Mouse (Mus musculus): ENCODE measurements around the gene Pigk.

Pigk gene

DNA sequence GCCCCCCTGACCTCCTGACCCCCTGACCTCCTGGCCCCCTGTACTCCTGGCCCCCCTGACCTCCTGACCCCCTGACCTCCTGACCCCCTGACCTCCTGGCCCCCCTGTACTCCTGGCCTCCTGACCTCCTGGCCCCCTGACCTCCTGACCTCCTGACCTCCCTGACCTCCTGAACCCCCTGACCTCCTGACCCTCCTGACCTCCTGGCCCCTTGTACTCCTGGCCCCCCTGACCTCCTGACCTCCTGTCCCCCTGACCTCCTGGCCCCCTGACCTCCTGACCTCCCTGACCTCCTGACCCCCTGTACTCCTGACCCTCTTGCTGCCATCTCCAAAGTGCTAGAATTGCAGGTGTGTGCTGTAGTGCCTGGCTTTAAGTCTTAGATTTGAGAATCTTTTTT lies 19.6 kb downstream of the Pigk start:
- DNase-seq: no peak

DNA sequence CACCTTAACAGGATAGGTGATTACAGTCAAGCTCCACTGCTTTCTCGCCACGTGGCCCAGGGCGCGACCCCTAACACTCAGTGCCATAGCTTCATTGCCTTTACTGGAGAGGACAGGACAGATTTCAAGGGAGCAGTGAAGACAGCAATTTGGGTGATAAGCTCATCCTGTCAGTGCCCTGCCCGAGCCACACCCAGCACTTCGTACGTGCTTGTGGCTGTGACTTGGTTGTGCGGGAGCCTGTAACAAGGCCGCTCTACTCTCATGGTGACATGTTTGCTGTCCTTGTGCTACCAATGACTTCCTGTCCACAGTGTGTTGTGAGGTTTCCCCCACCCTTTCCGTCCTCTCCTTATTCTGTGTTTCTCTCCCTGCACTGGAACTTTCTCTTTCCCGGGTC lies 20.2 kb downstream of the Pigk start:
- no peak for DNase-seq

DNA sequence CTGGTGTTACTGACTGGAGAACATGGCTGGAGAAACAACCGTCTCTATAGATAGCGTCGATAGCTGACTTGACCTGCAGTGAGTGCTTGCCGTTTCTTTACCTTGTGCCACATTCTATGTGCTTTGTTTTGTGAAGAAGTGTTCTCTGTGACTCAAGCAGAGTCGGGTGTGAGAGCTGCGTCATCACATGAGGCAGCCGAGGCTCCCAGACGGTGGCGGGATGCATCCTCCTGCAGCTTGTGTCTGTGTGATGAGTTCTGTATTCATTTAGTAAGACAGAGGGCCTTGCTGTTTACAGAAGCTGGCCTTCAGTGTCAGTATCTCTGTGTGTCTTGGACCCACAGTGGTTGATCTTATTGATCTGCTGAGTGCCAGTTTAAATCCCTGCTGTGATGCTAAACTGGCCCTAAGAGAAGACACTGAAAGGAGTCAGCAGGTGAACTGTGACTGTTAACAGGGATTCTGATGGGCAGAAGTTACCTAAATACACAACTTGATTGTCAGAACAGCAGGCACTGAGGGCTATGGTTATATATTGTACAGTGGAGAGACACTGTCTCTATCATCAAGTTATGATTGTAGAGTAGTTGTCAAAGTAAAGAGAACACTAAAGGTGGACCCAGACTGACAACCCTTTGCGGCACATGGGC lies 21.8 kb downstream of the Pigk start:
- DNase-seq: no peak

DNA sequence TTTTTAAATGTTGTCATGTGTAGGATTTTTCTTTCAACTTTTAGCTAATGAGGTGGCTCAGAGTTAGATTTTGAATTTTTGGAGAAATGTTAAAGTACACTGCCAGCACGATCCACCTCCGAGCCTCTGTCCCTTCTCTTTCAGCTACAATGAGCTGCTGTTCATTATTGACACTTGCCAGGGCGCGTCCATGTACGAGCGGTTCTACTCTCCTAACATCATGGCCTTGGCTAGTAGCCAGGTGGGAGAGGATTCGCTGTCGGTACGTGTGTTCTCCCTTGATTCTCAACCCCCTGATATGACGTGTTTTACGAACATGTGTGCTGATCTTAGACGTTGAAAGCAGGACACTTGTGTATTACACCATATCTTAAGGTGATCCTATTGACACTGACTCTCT lies 30.4 kb downstream of the Pigk start:
- no peak for DNase-seq

DNA sequence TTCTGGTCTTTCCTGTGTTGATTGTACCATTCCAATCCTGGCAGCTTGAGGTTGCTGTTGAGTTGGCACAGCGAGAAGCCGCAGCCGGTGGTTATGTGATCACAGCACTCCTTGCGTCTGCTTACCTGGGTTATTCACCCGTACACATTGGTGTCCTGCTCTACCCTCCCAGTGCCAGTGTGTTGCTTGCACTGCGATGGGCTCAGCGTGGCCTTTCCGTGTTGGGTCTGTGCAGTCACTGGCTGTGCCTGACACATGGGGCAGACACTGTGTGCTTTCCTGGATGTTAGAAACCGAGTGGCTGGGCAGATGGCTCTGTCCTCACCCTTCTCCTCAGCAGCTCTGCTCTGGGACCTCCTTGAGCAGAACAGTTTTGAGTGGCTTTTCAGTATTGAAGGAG lies 31.7 kb downstream of the Pigk start:
- DNase-seq: peak; percentile 60

DNA sequence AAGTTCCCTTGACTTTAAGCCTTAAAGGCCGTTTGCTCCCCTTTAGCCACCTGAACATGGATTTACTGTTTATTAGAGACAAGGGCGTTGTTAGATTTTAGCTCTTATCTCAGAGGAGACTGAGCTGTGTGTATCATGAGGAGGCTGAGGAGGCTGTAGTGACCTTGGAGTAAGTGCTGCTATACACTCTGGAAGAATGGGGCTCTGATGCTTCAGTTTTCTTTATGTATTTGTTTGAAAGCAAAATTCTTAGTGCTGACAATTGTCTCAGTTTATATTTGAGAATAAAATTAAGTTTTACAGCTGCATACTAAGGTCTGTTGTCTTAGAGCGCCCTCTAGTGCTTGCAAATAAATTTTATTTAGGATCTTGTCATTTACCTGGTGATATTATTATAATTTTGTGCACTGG lies 35.6 kb downstream of the Pigk start:
- DNase-seq: no peak

DNA sequence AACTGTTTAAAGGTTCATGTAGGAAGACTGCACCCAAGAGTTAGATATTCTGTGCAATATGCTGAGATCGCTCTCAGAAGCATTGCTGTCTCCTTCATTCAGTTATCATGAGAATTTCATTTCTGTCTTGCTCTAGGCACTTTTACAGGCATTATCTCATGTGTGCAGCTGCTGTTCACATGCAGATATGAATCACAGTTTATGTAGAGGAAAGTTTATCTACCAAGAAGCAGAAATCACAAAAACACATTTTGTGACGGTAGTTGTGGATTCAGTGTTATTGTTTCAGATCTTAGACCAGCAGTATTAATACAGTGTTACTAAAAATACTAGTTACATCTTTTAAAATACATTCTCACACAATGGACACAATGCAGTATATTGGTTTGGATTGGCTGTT lies 36.0 kb downstream of the Pigk start:
- DNase-seq: no peak

DNA sequence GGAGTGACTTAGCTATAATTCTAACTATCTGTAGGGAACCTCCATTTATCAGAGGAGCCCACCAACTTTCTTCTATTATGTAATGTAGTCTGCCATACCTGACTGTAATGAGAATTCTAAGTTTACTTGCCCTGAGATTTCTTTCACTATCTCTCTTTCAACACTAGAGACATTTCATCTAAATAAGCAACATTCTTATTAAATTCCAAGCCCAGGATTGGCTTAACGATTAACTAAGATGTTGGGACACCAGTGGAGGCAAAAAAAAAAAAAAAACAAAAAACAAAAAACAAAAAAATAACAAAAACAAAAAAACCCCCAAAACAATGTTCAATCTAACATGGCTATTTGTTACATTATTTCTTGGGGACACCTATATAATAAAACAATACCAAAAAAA lies 39.0 kb downstream of the Pigk start:
- DNase-seq: no peak

DNA sequence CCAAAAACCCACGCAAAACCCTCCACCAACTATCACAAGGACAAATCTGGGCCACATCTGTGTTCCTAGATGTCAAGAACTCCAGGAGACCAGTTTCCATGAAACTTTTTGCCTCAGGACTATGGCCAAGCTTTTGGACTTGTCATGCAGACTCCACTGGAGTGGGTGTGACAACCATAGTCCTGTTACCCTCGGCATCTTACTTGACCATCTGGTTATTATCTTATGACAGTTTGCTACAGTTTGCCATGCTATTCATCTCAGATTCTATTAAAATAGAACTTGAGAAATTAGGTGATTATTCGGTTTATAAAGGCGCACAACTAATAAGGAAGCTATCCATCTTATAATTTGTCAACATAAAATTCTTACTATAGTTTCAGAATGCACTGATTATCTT lies 39.4 kb downstream of the Pigk start:
- no peak for DNase-seq

DNA sequence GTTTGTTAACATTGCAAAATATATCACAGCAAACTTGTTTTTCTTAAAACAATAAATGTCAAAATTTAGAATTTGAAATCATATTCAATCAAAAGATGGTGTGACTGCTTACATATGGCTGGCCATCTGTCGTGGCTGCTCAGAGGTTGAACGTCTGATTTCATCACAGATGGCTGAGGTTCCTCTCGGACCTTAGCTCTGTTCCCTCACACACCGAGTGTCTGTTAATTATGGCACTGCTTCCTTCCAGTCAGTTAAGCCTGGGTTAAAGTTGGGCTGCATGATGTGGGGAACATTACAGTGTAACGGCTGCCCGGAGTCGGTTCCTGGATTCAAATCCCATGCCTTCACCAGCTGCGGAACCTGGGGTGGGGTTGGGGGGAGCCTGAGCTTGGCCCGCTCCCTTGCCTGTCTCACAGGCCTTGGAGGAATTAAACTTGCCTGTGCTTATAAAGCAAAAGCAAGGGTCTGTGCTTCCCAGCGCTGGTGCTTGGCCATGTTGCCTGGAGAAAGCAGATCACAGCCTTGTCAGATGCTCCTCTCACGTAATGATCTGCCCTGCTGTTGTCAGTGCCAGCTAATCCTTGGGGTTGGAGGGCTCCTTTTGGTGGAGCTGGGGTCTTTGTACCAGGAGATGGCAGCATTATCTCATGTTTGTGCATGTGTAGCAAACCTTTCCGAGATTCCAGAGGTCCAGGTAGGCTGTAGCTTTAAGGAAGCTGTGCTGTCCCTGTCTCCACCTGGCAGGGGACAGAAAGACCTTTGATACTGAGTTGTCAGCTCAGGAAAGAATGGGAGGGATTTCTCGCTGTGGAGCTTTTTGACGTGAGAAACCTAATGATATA lies 40.2 kb downstream of the Pigk start:
- peak; percentile 68 for DNase-seq

DNA sequence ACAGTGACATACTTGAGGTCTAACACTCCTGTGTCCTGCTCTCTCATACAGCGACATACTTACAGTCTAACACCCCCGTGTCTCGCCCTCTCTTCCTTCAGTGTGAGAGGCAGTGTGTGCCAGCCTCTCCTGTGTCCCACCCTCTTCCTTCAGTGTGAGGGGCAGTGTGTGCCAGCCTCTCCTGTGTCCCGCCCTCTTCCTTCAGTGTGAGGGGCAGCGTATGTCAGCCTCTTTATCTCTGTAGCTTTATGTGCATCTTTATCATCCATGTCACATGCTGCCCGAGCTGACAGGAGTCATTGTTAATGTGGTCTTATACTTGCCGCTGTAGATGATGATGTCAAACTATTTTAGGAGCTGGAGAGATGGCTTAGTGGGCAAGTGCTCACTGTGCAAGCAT lies 41.6 kb downstream of the Pigk start:
- DNase-seq: no peak

DNA sequence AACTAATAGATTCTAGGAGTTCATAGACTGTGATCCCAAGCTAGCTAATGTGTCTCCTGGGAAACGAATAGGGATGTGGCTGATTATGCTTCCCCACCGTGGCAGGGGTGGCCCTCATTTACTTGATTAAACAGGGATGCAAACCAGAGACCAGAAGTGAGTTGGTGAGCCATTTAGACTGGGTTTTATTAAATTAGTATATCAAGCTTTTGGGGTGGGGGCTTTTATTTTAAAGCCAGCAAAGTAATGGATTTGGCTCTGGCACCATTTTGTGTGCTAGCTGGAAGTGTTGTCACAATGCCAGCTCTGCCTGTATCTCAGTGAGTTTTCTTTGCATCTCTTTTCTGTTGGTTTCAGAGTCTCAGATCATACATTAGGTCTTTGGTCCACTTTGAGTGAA lies 43.0 kb downstream of the Pigk start:
- no peak for DNase-seq

DNA sequence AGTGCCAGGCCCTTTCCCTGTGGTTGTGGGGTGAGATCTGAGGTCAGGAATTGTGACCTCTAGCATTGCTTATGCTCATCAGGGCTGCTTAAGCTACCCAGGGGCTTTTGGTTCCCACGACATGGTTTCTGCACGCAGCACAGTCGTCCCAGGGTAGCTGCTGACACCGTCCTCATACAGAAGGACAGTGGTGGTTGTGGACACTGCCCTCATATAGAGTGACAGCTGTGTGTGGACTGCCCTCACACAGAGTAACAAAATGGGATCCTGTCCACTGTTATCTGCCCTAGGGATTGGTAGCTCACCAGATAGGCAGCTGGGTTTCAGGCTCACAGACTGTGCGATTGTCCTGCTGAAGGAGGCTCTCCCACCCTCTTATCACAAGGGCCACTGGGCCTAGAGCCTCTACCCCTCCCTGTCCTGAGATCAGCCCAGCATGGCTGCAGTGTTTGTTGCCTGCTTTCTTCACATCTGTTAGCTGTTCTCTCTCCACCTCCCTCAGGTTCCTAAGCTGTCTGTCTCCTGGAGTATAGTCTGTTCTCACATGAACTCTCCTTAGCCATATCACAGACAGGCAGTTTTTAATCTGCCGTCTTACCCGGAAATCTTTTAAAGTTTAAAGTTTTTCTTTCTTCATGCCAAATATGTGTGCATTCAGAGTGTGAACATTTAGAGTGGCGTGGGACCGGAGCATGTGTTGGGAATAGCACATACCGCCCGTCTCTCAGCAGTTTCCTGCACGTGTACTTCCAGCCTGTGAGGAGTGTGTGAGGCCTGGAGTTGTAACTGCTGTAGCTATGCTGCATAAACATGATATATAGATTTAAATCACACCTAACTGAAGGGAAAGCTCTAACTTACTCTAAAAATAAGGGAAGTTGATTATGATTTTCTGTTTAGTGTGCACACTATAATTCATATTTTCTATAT lies 43.8 kb downstream of the Pigk start:
- DNase-seq: no peak

DNA sequence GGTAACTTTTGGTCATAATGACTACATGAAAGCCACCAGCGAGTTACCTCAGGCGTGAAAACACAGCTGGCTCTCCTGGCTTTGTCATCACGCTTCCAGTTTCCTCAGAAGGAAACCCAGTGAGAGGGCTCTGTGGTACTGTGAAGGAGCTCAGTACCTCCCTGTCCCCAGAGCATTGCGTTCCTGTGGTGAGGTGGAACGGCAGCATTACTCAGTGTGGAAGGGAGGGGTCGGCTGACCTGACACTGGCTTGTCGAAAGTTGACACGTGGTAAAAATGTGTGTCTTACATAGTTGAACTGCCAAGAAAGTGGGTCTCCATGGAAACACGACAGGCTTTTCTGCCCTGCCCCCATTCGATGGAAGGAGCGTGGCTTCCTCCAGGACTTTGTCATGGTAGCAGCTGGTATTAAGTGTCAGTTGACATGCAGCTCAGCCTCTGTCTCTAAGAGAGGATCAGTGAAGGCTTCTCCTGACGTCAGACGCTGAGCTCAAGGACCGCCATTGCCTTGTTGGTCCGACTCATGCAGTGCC lies 44.7 kb downstream of the Pigk start:
- DNase-seq: no peak

DNA sequence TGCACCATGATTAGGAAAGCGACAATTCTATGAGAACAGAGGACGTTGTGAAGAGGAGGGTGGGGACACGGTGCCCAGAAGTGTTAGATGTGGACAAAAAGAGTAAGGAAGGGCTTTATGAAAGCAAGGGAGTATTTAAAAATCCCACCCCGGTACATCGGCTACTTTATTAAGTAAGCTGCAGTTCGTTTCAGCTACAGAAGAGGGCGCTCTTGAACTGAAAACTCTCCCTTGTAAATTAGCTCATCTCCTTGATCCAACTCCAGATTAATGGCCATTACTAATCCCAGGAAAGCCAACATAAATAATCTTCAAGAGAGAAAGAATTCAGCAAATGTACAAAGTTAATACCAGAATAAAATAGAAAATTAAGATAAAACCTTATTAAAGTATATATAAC lies 47.2 kb downstream of the Pigk start:
- DNase-seq: no peak

DNA sequence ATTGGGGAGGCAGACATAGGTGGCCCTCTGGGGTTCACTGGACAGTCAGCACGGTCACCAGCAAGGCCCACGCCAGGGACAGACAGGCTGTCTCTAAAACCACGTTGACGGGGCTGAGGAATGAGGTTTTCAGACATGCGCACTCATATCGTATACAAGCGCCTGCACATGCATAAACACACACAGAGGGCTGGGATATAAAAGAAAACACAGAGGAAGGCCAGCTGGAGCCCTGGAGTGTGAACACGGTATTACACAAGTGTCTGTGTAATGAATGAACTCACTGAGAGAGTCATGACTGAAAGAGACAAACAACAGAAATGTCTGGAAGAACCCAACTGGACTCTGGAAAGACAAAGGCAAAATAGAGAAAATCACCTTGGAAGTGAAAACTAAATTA lies 47.8 kb downstream of the Pigk start:
- DNase-seq: no peak

DNA sequence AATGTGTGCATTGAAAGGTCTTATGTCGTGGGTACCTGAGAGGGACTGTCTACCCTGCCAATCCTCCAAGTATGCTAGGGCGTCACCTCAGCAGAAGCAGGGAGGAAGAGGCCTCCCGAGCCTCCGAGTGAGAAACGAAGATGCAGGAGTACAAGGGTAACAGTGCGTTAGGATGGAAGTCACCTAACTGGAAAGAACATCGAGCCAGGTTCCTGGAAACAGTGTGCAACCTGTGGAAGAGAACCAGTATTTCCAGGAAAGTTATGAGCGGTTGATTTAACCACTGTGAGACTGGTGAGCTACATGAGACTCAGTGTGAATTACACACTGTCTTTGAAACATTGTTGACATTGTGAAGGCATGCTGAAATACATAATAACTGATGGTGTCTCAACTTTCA lies 48.4 kb downstream of the Pigk start:
- DNase-seq: no peak

DNA sequence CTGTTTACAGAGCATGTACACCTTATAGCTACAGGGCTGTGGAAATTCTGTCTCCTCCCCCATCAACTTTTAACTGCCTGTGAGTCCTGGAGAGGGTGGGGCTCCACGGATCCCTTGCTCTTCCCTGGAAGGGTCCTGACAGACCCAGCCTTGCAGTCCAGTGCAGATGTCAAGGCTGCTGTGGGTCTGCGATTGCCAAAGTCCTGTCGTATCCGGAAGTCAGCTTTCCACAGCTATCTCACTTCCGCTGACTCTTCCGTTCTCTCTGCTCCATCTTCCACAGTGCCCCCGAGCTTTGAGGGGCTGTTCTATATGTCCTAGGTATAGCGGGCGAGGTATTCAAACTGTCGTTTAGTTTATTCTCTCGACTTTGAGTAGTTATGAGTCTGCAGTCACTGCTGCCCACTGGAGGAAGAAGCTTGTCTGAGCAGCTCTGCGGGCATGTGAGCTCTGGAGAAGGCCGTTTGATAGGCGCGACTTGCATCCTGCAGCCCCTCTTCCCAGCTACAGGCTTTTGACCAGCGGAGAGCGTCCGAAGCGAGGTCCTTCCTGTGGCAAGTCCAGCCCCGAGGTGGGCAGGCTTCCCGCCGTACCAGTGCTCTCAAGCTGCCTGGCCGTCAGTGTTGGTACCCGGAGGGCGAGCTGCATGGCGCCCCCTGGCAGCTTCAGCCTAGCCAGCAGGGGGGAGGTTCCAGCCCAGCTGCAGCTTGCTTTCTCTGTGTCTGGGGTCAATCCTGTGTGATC lies 49.4 kb downstream of the Pigk start:
- DNase-seq: no peak

DNA sequence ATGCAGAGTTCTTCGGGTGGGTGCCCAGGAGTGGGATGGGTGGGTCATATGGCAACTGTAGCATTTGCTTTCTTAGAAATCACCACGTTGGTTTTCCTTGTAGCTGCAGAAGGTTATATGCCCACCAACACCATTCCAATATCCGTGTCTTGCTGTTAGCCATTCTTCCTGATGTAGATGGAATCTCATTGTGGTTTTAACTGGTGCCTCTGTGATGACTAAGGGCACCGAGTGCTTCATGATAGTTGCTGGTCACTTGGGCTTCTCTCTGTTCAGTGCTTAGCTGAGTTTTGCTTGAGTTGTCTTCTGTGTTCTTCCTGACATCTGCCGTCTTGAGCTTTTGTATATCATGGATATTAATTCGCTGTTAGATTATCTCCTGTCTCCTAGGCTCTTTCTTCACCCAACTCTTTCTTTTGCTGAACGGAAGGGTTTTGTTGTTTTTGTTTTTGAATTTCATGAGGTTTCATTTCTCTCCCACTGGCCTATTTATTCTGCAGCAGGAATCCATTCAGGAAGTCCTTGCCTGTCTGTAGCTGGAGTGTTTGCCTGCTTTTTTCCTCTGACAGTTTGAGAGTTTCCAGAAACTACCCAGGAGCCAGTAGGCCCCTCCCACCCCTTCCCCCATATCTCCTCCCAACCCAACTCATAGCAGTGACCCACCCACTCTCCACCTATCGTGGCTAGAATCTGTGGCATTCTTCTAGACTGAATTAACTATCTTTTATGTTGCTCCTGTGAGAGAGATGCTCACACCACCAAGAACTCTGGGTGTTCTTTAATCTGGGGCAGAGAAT lies 50.8 kb downstream of the Pigk start:
- no peak for DNase-seq

DNA sequence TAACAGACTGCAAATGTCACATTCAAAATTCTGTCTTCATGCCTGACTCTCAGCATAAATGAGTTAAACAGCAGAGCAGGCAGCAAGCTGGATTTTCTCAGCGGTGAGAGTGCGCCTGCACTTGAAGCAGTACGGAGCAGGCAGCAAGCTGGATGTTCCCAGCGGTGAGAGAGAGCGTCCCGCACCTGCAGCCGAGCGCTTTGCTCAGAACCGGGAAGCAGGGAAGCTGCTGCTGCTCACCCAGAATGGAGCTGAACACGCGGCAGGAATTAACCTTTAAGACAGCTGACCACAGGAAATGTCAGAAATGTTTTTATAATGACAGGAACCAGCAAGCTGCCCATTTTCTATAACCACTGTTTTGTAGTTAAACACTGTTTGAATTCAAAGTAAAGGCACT lies 53.6 kb downstream of the Pigk start:
- DNase-seq: no peak

DNA sequence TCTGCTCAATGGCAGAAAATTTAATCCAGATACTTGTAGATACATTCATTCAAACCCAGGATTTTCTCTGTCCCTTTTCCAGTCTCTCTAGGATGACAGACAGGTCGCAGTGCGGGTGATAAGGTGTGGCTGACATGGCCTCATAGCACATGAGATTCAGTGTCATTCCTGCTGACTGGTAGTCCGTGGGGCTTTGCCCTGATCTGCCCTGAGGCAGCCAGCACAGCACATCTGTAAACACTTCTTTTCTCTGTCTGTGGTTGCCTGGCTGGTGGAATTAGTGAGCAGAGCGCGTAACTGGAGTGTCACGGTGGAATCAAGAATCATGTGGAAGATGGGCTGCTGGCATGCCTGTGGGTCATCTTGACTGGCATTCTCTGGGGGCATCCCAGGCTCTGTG lies 56.2 kb downstream of the Pigk start:
- DNase-seq: no peak

DNA sequence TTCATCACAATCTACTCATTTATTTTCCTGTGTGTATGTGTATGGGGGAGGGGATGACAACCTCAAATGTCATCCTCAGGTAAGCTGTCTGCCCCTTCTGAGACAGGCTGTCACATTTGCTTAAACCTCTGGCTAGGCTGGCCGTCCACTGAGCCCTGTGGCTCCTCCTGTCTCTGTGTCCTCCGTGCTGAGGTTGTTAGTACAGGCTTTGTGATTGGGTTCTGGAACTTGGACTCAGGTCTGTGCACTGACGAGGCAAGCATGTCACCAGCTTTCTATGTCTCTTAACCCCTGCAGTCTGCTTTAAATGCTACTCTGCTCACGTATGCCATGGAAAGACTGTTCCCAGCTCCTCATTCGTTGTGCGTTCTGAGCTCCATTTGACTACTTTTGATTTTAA lies 62.5 kb downstream of the Pigk start:
- DNase-seq: no peak
